Comparison of ENCODE assay signal across 10 mouse cellular contexts in the genomic region with DNA sequence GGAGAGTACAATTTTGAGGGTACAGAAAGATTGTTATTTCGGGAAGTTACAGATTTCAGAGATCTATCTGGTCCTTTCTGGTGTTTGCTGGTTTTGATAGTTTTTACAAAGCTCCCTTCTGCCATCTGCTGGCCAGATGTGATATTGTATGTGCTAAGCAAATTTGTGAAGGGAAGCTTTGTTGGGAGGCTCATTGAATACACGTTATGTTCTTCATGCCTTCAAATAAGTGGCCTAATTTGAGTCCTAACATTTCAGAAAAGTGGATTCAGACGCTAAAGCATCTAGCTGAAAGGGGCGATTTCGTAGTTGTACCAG.
DNase-seq lines count a peak whose midpoint lies in the region; ATAC-seq lines count a peak whose summit lies in the region.
"Had no signal": no experiment of that assay in that cellular context is flagged by ENCODE, and none has a peak within 500 bp of the region (broad histone marks: within the 10 kb centered on the region; RNA-seq: fewer than 3 reads in every experiment).

No protein-coding gene starts in this region.

- H3K4me1 ChIP-seq in kidney, embryonic 16.5 days (ENCODE audit: insufficient read depth, low read length) = no peaks in the 10 kb centered on the region
- H3K4me1 ChIP-seq: embryonic facial prominence, embryonic 13.5 days had no signal

- ATAC-seq in kidney, embryonic 16.5 days (ENCODE audit: low FRiP score, low TSS enrichment) = no peak

- no peaks in the 10 kb centered on the region for H3K36me3 ChIP-seq in kidney, embryonic 16.5 days (ENCODE audit: insufficient read depth, low read length)
- H3K36me3 ChIP-seq: embryonic facial prominence, embryonic 13.5 days had no signal

- H3K9ac ChIP-seq in kidney, embryonic 16.5 days (replicated peaks; ENCODE audit: low read length) = no peak overlapping the region
- H3K9ac ChIP-seq: embryonic facial prominence, embryonic 13.5 days had no signal

- no peak overlapping the region for H3K27ac ChIP-seq in kidney, embryonic 16.5 days (ENCODE audit: low read length)
- H3K27ac ChIP-seq: embryonic facial prominence, embryonic 13.5 days; macrophage had no signal

- WGBS in kidney, embryonic 16.5 days = 15% methylated on average over 5 of the region's 5 CpGs

- H3K4me3 ChIP-seq in kidney, embryonic 16.5 days (ENCODE audit: low read length) = no peak overlapping the region
- H3K4me3 ChIP-seq: embryonic facial prominence, embryonic 13.5 days had no signal

- no peak overlapping the region for H3K4me2 ChIP-seq in kidney, embryonic 16.5 days (replicated peaks; ENCODE audit: low read depth, low read length)
- H3K4me2 ChIP-seq: embryonic facial prominence, embryonic 13.5 days had no signal

- DNase-seq in kidney, adult 18-20 months = peak; percentile 44
- peak; percentile 13 for DNase-seq in WW6 (ENCODE audit: low read depth, low spot score)
- DNase-seq in cerebellum, postnatal 4 days (ENCODE audit: low spot score in 2 of 2) = peak; percentile 59 to 76
- DNase-seq in heart, postnatal 4 days = peak; percentile 65
- peak; percentile 88 to 91 for DNase-seq in left cerebral cortex, postnatal 25 days (ENCODE audit: low spot score in 2 of 2)
- peak; percentile 51 for DNase-seq in ovary, postnatal 14 days (ENCODE audit: low spot score)
- DNase-seq in spleen, postnatal 4 days (ENCODE audit: low spot score in 2 of 2) = no peak

- H3K9me3 ChIP-seq in kidney, embryonic 16.5 days (ENCODE audit: low read length) = no peaks in the 10 kb centered on the region
- H3K9me3 ChIP-seq: embryonic facial prominence, embryonic 13.5 days had no signal

- intact Hi-C loops in left cerebral cortex, postnatal 25 days (cut with DNase I) = loop anchor here (2.0 kb wide), 1 partner anchor 1008 kb away; no protein-coding TSS in a partner anchor

- no peaks in the 10 kb centered on the region for H3K27me3 ChIP-seq in kidney, embryonic 16.5 days (ENCODE audit: insufficient read depth, low read length)

Comparison
In these comparisons a context has a peak if more than half of its experiments do, and no peak if none do; other contexts are left out.
1. DNase-seq: peak in kidney, adult 18-20 months (single experiment), WW6 (single experiment), cerebellum, postnatal 4 days (2 of 2), heart, postnatal 4 days (single experiment), left cerebral cortex, postnatal 25 days (2 of 2) and ovary, postnatal 14 days (single experiment); none in spleen, postnatal 4 days (0 of 2).